Mouse (Mus musculus) E14TG2a.4 (cell line): ENCODE results near the gene Hat1.

Source experiments
- H3K27me3 ChIP-seq: 2 replicates; pipeline ENCODE4 v1.6.1; 2014; ENCODE audit warnings: low read length, control low read depth; ENCODE audit not compliant: insufficient read depth
- H3K36me3 ChIP-seq: 2 replicates; pipeline ENCODE4 v1.6.1; 2014; ENCODE audit warnings: low read length, control low read depth; ENCODE audit not compliant: insufficient read depth
- H3K4me1 ChIP-seq: replicated peaks from 2 replicates; pipeline ENCODE4 v1.6.1; 2014; ENCODE audit warnings: low read depth, low read length, control low read depth
- H3K4me3 ChIP-seq: replicated peaks from 2 replicates; pipeline ENCODE4 v1.5.1; 2014; ENCODE audit warnings: mild to moderate bottlenecking, low read length
- H3K9me3 ChIP-seq: 2 replicates; pipeline ENCODE4 v1.6.1; 2014; ENCODE audit warnings: low read length, control low read depth
- CTCF ChIP-seq: conservative IDR thresholded peaks from 2 replicates; pipeline ENCODE4 v1.5.1; 2014; ENCODE audit warnings: low read length
- NANOG ChIP-seq: IDR thresholded peaks from 2 replicates; pipeline ENCODE4 v1.6.1; 2014; ENCODE audit warnings: borderline replicate concordance, low read length, mixed read lengths
- POU5F1 ChIP-seq: IDR thresholded peaks from 2 replicates; pipeline ENCODE4 v1.6.1; 2014; ENCODE audit warnings: low read length, borderline replicate concordance

Hat1 gene

DNA sequence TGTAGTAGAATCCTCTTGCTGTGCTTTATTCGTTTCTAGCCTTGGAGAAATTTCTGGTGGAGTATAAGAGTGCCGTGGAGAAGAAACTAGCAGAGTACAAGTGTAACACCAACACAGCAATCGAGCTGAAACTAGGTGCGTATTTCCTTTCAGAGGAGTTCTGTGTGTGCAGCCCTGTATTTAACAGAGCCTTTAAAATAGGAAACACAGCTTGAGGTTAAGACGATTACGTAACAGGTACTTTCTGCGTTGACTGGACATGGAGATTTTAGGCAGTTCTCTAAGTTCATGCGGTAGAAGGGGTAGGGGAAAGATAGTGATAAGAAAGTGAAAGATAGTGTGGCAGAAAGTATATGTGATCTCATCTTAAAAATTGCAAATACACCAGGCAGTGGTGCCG lies 1.1 kb downstream of the Hat1 start:
- H3K4me1 ChIP-seq: peaks cover 73% of the 10 kb centered on the region

GRCm38 (mm10) chr2:71405613-71406012 lies 16.9 kb downstream of the Hat1 start:
- Histone ChIP-seq H3K27me3 (no peaks in the 10 kb centered on the region), H3K9me3 (no peaks in the 10 kb centered on the region), H3K4me3 (no peak overlapping the region), H3K36me3 (peaks cover 96% of the 10 kb centered on the region), H3K4me1 (peaks cover 32% of the 10 kb centered on the region)
- TF ChIP-seq POU5F1: no peak

More for the DNA sequence above, 1.1 kb downstream of the Hat1 start:
- no peak for TF ChIP-seq NANOG
- Histone ChIP-seq H3K36me3 (peaks cover 51% of the 10 kb centered on the region), H3K27me3 (no peaks in the 10 kb centered on the region), H3K9me3 (no peaks in the 10 kb centered on the region), H3K4me3 (peak overlapping the region; percentile 99)

- peaks cover 96% of the 10 kb centered on the region for H3K36me3 ChIP-seq
- no peaks in the 10 kb centered on the region for H3K27me3 ChIP-seq
- H3K4me3 ChIP-seq: no peak overlapping the region
- 0 out of 2 replicates have a peak, but pooled peaks cover 3% of the 10 kb centered on the region for H3K4me1 ChIP-seq
- TF ChIP-seq CTCF (no peak), POU5F1 (no peak), NANOG (no peak)
- H3K9me3 ChIP-seq: no peaks in the 10 kb centered on the region
These were observed 30.1 kb downstream of the Hat1 start for GRCm38 (mm10) chr2:71418760-71419280.

DNA sequence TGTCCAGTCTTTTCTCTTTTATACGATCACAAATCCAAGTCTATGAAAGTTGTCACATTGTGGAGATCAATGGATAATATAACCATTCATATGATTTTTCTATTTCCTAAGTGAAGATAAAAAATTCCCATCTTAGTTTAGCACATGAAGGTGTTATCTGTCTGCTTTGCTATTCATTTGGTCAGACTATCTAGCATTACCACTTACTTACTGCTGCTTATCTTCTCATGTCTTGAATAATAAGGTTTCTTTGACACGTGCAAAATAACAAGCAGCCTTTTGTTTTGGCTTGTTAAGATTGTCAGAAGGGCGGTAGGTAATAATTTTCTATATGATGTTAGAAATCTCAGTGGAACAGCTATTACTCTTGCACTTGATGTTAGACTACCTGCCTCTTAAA lies 30.6 kb downstream of the Hat1 start:
- Histone ChIP-seq H3K4me1 (0 out of 2 replicates have a peak, but pooled peaks cover 3% of the 10 kb centered on the region), H3K27me3 (no peaks in the 10 kb centered on the region), H3K9me3 (no peaks in the 10 kb centered on the region), H3K4me3 (no peak overlapping the region), H3K36me3 (peaks cover 96% of the 10 kb centered on the region)
- TF ChIP-seq POU5F1: no peak
- no peak for TF ChIP-seq CTCF
- TF ChIP-seq NANOG: no peak

- H3K9me3 ChIP-seq: no peaks in the 10 kb centered on the region
- H3K27me3 ChIP-seq: no peaks in the 10 kb centered on the region
These were observed 32.2 kb downstream of the Hat1 start for GRCm38 (mm10) chr2:71420895-71421425.

GRCm38 (mm10) chr2:71424545-71424944 lies 35.8 kb downstream of the Hat1 start:
- Histone ChIP-seq H3K9me3 (no peaks in the 10 kb centered on the region), H3K4me1 (no peaks in the 10 kb centered on the region), H3K36me3 (peaks cover 92% of the 10 kb centered on the region), H3K27me3 (no peaks in the 10 kb centered on the region), H3K4me3 (no peak overlapping the region)
- TF ChIP-seq NANOG (no peak), CTCF (no peak), POU5F1 (no peak)

More at GRCm38 (mm10) chr2:71420895-71421425, 32.2 kb downstream of the Hat1 start:
- Histone ChIP-seq H3K4me3 (no peak overlapping the region), H3K36me3 (peaks cover 92% of the 10 kb centered on the region), H3K4me1 (0 out of 2 replicates have a peak, but pooled peaks cover 3% of the 10 kb centered on the region)
- no peak for TF ChIP-seq POU5F1
- TF ChIP-seq NANOG: no peak
- TF ChIP-seq CTCF: no peak

GRCm38 (mm10) chr2:71435440-71435839 lies 46.7 kb downstream of the Hat1 start:
- no peak for TF ChIP-seq CTCF
- no peak for TF ChIP-seq POU5F1
- no peak for TF ChIP-seq NANOG
- no peak overlapping the region for H3K4me3 ChIP-seq

DNA sequence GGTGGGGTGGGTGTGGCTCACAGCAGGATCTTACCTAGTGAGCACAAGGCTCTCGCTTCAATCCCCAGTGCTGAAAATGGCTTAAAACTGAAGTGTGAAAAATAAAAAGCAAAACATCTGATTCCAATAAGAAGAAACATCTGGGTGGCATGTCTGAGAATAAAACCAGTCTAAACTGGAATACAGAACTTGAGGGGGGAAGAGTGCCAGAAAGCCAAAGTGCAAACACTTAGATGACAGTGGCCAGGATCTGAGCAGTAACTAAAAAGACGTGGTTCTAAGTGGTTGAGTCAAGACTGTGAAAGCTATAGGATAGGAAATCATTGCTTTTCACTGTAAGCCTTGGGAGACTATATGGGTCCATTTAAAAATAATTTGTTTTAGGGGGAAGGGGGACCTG lies 54.6 kb downstream of the Hat1 start:
- Histone ChIP-seq H3K9me3 (no peaks in the 10 kb centered on the region), H3K4me3 (no peak overlapping the region), H3K27me3 (peaks cover 17% of the 10 kb centered on the region), H3K4me1 (peaks cover 14% of the 10 kb centered on the region), H3K36me3 (peaks cover 36% of the 10 kb centered on the region)
- TF ChIP-seq CTCF (no peak), POU5F1 (no peak), NANOG (no peak)

More at GRCm38 (mm10) chr2:71435440-71435839, 46.7 kb downstream of the Hat1 start:
- H3K9me3 ChIP-seq: no peaks in the 10 kb centered on the region
- H3K27me3 ChIP-seq: no peaks in the 10 kb centered on the region
- peaks cover 91% of the 10 kb centered on the region for H3K36me3 ChIP-seq
- H3K4me1 ChIP-seq: no peaks in the 10 kb centered on the region

DNA sequence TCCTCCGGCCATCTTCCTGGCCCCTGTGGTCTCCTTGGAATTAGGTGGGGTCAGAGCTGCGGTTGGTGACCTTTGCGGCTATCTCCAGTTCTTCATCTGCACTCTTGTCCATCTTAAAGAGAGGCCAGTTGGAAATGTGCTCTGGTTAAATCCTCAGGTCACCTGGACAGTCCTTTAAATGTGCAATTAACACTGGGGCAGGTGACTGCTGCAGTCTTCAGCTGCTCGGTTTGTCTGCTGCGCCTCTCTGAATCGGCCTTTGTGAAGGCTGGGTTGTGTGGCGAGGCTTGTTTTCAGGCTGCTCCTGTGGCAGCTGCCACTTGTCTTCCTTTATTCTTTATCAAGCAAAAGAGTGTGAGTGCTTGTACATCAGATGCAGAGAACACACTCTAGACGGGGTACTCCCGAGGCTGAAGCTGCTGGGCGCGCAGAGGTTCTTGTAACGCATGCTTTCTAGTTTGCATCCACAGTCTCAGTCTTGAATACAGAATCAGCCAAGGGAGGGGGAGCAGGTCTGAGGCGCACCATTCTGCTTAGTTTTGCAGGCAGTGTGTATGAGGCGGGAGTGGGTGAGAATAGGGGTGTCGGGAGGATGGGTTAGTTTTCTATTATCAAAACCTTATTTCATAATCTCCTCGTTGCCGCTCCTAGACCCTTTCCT lies 56.9 kb downstream of the Hat1 start:
- H3K4me3 ChIP-seq: no peak overlapping the region
- H3K27me3 ChIP-seq: peaks cover 22% of the 10 kb centered on the region
- peaks cover 14% of the 10 kb centered on the region for H3K4me1 ChIP-seq
- no peaks in the 10 kb centered on the region for H3K9me3 ChIP-seq
- H3K36me3 ChIP-seq: peaks cover 17% of the 10 kb centered on the region
- no peak for TF ChIP-seq CTCF
- no peak for TF ChIP-seq POU5F1
- TF ChIP-seq NANOG: no peak
